ENCODE assay signal across 25 mouse cellular contexts in genomic region chr17:25934526-25934925, GRCm38 (mm10). TPM values are rescaled to one million over a fixed set of nuclear protein-coding genes. Genes with fewer than 3 reads are reported as not detected.
"Had no signal": no experiment of that assay in that cellular context is flagged by ENCODE, and none has a peak within 500 bp of the region (broad histone marks: within the 10 kb centered on the region; RNA-seq: fewer than 3 reads in every experiment).

No protein-coding gene starts in this region.

- H3K27ac ChIP-seq: limb, embryonic 12.5 days; limb, embryonic 15.5 days; neural tube, embryonic 13.5 days; stomach, embryonic 15.5 days had no signal

- H3K27me3 ChIP-seq: limb, embryonic 12.5 days; limb, embryonic 15.5 days; megakaryocyte, embryonic 14.5 days; neural tube, embryonic 13.5 days; stomach, embryonic 15.5 days had no signal

- DNase-seq: kidney, adult 18-20 months; kidney, adult 9 months; kidney, postnatal 14 days; kidney, postnatal 4 days; left cerebral cortex, postnatal 4 days; lung, embryonic 14.5 days; lung, postnatal 36 days; retina, postnatal 1 day; right cerebral cortex, postnatal 25 days; spleen, adult 18-20 months; thymus, postnatal 25 days had no signal

- H3K4me1 ChIP-seq: limb, embryonic 12.5 days; limb, embryonic 15.5 days; neural tube, embryonic 13.5 days; stomach, embryonic 15.5 days had no signal

- H3K9ac ChIP-seq: limb, embryonic 12.5 days; limb, embryonic 15.5 days; lung, embryonic 14.5 days; neural tube, embryonic 13.5 days; stomach, embryonic 15.5 days had no signal

- H3K4me2 ChIP-seq: limb, embryonic 12.5 days; limb, embryonic 15.5 days; lung, embryonic 14.5 days; midbrain, embryonic 11.5 days; neural tube, embryonic 13.5 days; stomach, embryonic 15.5 days had no signal

- ATAC-seq: lung, postnatal 0 days; midbrain, embryonic 16.5 days had no signal

- H3K4me3 ChIP-seq: limb, embryonic 12.5 days; limb, embryonic 15.5 days; megakaryocyte, embryonic 14.5 days; myocyte; neural tube, embryonic 13.5 days; stomach, embryonic 15.5 days had no signal

- H3K9me3 ChIP-seq: limb, embryonic 12.5 days; limb, embryonic 15.5 days; megakaryocyte, embryonic 14.5 days; neural tube, embryonic 13.5 days; stomach, embryonic 15.5 days had no signal

RNA-seq across cellular contexts. Expression of gene Nhlrc4, which starts 10.2 kb away (rescaled TPM):
- total RNA-seq: layer of hippocampus, postnatal 14 days; left cerebral cortex, postnatal 14 days; left cerebral cortex, postnatal 4 days; monocyte, adult 5-6 weeks; neutrophil, adult 5-6 weeks had no signal
- polyA plus RNA-seq: lung, embryonic 14.5 days; neural tube, embryonic 13.5 days had no signal

RNA-seq across cellular contexts. Expression of gene A930017K11Rik, which starts 17.8 kb away (rescaled TPM):
- total RNA-seq: left cerebral cortex, postnatal 4 days; monocyte, adult 5-6 weeks; neutrophil, adult 5-6 weeks had no signal
- polyA plus RNA-seq: lung, postnatal 0 days; midbrain, embryonic 11.5 days; thymus, postnatal 0 days had no signal
